Mouse (Mus musculus) frontal cortex, postnatal 25 days (tissue): ENCODE measurements at regions not wholly inside any gene's neighbourhood (a gene's known extent, or its start where the extent isn't known, plus 50 kb on each side); places are given as distances from the start of the nearest gene placed in this dataset.

Experiments used
- DNase-seq, 2 experiments: peaks; one replicate each; pipeline ENCODE4 v3.0.0; 2022; ENCODE audit warnings: low spot score in 2 of 2

DNA sequence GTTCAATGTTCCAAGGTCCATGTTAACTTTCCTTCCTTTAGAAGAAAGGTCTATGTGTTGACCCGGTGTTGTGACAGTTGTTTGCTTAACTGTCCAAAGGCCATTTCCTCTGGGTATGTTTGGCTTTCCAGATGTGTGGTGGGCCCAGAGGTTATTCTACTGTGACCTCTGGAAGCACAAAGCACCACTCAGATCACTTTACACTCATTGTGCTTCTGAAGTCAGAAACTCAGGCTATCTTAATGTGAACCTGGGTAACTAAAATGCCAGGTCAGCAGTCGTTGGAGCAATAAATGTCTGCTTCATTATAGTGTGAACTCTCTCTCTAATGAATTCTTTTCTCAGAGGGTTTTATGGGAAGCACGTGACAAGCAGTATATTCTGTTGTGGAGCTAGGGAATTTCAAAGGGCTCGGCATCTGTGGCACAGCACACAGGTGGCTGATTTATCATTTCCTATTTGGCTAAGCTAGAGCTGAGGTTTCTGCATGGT, 68.5 kb upstream of the Klf12 start:
- DNase-seq, result no peak

DNA sequence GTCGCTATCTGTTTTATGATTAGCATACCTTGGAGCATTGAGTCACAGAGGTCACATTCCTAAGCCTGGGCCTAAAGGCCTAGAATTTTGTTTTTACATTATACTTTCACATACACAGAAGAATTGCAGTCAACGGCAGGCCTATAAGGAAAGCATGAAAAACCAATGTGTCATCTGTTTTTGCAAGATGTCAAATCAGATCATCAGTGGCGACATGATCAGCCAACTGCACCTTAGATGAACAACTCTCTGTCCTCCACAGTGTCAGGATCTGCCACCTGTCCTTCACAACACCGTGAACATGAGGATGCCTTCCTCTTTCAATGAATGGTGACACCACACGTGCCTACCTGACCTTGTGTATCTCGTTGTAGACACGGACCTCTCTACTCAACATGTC, 66.5 kb upstream of the Klf12 start:
- DNase-seq, result no peak

DNA sequence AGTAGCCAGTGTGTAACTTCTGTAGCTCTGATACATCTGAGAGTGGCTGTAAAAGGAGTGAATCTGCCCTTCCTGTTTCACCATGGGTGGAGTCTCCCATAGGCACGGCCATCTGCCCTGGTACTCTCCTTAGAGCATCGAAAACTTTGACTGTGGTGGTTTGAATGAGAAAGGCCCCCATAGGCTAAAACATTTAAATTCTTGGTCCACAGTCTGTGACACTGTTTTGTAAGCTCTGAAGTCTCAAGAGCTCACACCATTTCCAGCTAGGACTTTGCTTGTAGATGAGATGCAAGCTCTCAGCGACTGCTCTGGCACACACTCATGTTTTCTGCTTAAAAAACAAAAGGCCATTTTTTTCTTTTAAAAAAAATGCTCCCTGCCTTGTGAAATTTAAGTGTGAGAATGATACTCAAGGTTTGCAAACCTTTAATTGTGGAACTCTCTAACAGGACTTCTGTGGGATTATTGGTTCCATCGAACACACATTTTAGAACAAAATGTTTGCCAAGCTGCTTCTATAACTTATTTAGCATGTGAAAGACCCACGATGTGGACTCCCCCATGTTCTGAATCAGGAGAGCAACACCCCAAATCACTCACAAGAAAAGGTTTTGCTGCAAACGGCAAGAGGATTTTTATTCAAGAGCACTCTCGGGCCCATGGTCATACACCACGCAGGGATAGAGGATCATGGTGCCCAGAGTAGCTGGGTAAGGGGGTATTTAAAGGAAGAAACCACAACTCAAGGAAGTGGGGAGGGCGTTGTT, 65.7 kb upstream of the Klf12 start:
- DNase-seq, result no peak

DNA sequence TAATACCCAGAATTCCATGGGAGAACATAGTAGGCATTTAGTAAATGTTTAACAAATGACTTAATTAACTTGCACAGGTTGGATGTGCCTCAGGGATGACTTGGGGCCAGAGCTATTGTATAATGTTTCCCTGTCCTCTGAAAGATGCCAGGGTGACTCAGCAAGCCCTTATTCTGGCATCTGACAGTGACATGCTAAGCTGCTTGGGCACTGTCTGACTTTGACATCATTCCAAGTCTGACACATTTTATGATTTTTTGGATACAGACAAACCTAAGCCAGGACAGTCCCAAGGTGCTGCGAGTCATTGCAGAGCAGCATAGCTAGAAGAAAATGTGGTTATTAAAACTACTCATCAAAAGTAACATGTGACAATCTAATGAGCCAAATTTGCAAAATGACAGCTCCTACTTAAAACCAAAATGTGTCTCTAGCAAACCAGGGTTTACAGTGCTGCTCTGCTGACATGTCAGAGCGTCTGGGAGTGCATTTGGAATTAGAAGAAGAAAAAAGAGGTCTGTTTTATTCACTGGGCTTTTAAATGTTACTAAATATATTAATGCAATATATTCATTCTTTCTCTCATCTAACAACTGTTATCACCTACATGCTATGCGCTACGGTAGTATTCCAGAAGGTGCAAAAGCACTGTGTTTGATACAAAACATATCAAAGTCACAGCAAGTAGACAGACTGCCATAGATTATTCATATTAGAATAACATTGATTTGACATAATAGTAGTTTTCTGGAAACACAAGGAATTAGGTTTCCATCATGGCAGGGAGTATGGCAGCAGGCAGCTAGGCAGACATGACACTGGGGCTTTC, 64.1 kb upstream of the Klf12 start:
- DNase-seq, result no peak

- DNase-seq, result no peak
Measured at GRCm38 (mm10) chr14:100336926-100337325, 52.4 kb upstream of the Klf12 start.
